Comparison of ENCODE assay signal across 8 mouse cellular contexts in genomic region chr12:15815170-15815575, GRCm38 (mm10). TPM values are rescaled to one million over a fixed set of nuclear protein-coding genes. Genes with fewer than 3 reads are reported as not detected.
DNase-seq lines count a peak whose midpoint lies in the region; ATAC-seq lines count a peak whose summit lies in the region.

No protein-coding gene starts in this region.

- no peaks in the 10 kb centered on the region for H3K9me3 ChIP-seq in forebrain, embryonic 11.5 days (ENCODE audit: control insufficient read depth, low read length)
- no peaks in the 10 kb centered on the region for H3K9me3 ChIP-seq in hindbrain, embryonic 13.5 days
- no peaks in the 10 kb centered on the region for H3K9me3 ChIP-seq in limb, embryonic 12.5 days
- no peaks in the 10 kb centered on the region for H3K9me3 ChIP-seq in midbrain, embryonic 14.5 days (ENCODE audit: control insufficient read depth, low read length)

- H3K9ac ChIP-seq in forebrain, embryonic 11.5 days (ENCODE audit: low read length), result peak overlapping the region; percentile 98
- peak overlapping the region; percentile 98 for H3K9ac ChIP-seq in hindbrain, embryonic 13.5 days
- peak overlapping the region; percentile 92 for H3K9ac ChIP-seq in limb, embryonic 12.5 days (replicated peaks)
- H3K9ac ChIP-seq in midbrain, embryonic 14.5 days (replicated peaks; ENCODE audit: low read length), result peak overlapping the region; percentile 99

- H3K4me2 ChIP-seq in forebrain, embryonic 11.5 days (ENCODE audit: low read depth, low read length, severe bottlenecking), result peak overlapping the region; percentile 63
- H3K4me2 ChIP-seq in hindbrain, embryonic 13.5 days, result peak overlapping the region; percentile 86
- H3K4me2 ChIP-seq in limb, embryonic 12.5 days, result peak overlapping the region; percentile 72
- peak overlapping the region; percentile 78 for H3K4me2 ChIP-seq in midbrain, embryonic 14.5 days (ENCODE audit: low read length)

- peak overlapping the region; percentile 87 for H3K27ac ChIP-seq in forebrain, embryonic 11.5 days (ENCODE audit: low read depth, low read length)
- peak overlapping the region; percentile 99 for H3K27ac ChIP-seq in hindbrain, embryonic 13.5 days
- peak overlapping the region; percentile 96 for H3K27ac ChIP-seq in limb, embryonic 12.5 days
- H3K27ac ChIP-seq in midbrain, embryonic 14.5 days (replicated peaks; ENCODE audit: low read depth, low read length), result peak overlapping the region; percentile 98

- peaks cover 16% of the 10 kb centered on the region for H3K4me1 ChIP-seq in forebrain, embryonic 11.5 days (replicated peaks; ENCODE audit: control insufficient read depth, insufficient read depth, low read length)
- peaks cover 31% of the 10 kb centered on the region for H3K4me1 ChIP-seq in hindbrain, embryonic 13.5 days (replicated peaks)
- peaks cover 33% of the 10 kb centered on the region for H3K4me1 ChIP-seq in limb, embryonic 12.5 days (replicated peaks)
- peaks cover 19% of the 10 kb centered on the region for H3K4me1 ChIP-seq in midbrain, embryonic 14.5 days (ENCODE audit: control insufficient read depth, insufficient read depth, low read length)

- H3K4me3 ChIP-seq in forebrain, embryonic 11.5 days (ENCODE audit: low read depth, low read length), result peak overlapping the region; percentile 81
- H3K4me3 ChIP-seq in hindbrain, embryonic 13.5 days, result peak overlapping the region; percentile 88
- peak overlapping the region; percentile 78 for H3K4me3 ChIP-seq in limb, embryonic 12.5 days (replicated peaks)
- peak overlapping the region; percentile 93 for H3K4me3 ChIP-seq in midbrain, embryonic 14.5 days (replicated peaks; ENCODE audit: low read depth, low read length)

- no peaks in the 10 kb centered on the region for H3K27me3 ChIP-seq in forebrain, embryonic 11.5 days (ENCODE audit: control insufficient read depth, insufficient read depth, low read length)
- H3K27me3 ChIP-seq in hindbrain, embryonic 13.5 days, result no peaks in the 10 kb centered on the region
- no peaks in the 10 kb centered on the region for H3K27me3 ChIP-seq in limb, embryonic 12.5 days
- H3K27me3 ChIP-seq in midbrain, embryonic 14.5 days (ENCODE audit: control insufficient read depth, insufficient read depth, low read length), result no peaks in the 10 kb centered on the region

- DNase-seq in kidney, adult 11 months, result peak; percentile 28
- no peak for DNase-seq in kidney, adult 8-10 months
- DNase-seq in Muller cell, postnatal 12 days (ENCODE audit: inconsistent ontology term), result peak; percentile 61
- peak; percentile 78 for DNase-seq in forebrain, embryonic 11.5 days (ENCODE audit: low spot score)
- DNase-seq in midbrain, embryonic 14.5 days, result peak; percentile 81
- peak; percentile 67 for DNase-seq in thymus, postnatal 4 days

- under 1% methylated on average over 23 of the region's 23 CpGs for WGBS in forebrain, embryonic 11.5 days
- under 1% methylated on average over 23 of the region's 23 CpGs for WGBS in hindbrain, embryonic 13.5 days
- under 1% methylated on average over 23 of the region's 23 CpGs for WGBS in limb, embryonic 12.5 days
- WGBS in midbrain, embryonic 14.5 days, result under 1% methylated on average over 23 of the region's 23 CpGs

- no peak for ATAC-seq in forebrain, embryonic 11.5 days (replicated peaks; ENCODE audit: low FRiP score)
- ATAC-seq in hindbrain, embryonic 13.5 days (ENCODE audit: low FRiP score), result no peak
- ATAC-seq in limb, embryonic 12.5 days (ENCODE audit: insufficient number of reproducible peaks, insufficient read depth, low FRiP score, low TSS enrichment, low read depth), result no peak
- ATAC-seq in midbrain, embryonic 14.5 days (ENCODE audit: low FRiP score, low TSS enrichment), result 0 out of 2 replicates have a peak, but pooled peaks have one; percentile 0

- H3K36me3 ChIP-seq in forebrain, embryonic 11.5 days (ENCODE audit: control insufficient read depth, insufficient read depth, low read length), result no peaks in the 10 kb centered on the region
- H3K36me3 ChIP-seq in hindbrain, embryonic 13.5 days, result no peaks in the 10 kb centered on the region
- H3K36me3 ChIP-seq in limb, embryonic 12.5 days, result no peaks in the 10 kb centered on the region; the same call in 1 of the 2 replicates
- H3K36me3 ChIP-seq in midbrain, embryonic 14.5 days (ENCODE audit: control insufficient read depth, insufficient read depth, low read length), result no peaks in the 10 kb centered on the region

RNA-seq across cellular contexts. Expression of gene Trib2, which starts 1.5 kb away (rescaled TPM):
- 57.4 and 59.5 TPM in 2 replicates for polyA plus RNA-seq in forebrain, embryonic 11.5 days (2014; fragmentation: Nextera tagmentation; extraction: Ambion mirVana)
- polyA plus RNA-seq in hindbrain, embryonic 13.5 days (2015; fragmentation: Nextera tagmentation; extraction: Ambion mirVana), result 128 and 135 TPM in 2 replicates
- 69.1 and 73.6 TPM in 2 replicates for polyA plus RNA-seq in limb, embryonic 12.5 days (2016; fragmentation: Nextera tagmentation; extraction: Ambion mirVana)
- 130 and 167 TPM in 2 replicates for polyA plus RNA-seq in midbrain, embryonic 14.5 days (2014; fragmentation: Nextera tagmentation; extraction: Ambion mirVana)

Comparison
In these comparisons a context has a peak if more than half of its experiments do, and no peak if none do; other contexts are left out.
1. DNase-seq: peak in kidney, adult 11 months (single experiment), Muller cell, postnatal 12 days (single experiment), forebrain, embryonic 11.5 days (single experiment), midbrain, embryonic 14.5 days (single experiment) and thymus, postnatal 4 days (single experiment); none in kidney, adult 8-10 months (0 of 2).
2. Peak in every context shown above with its lines, with median percentiles within 50 percentile points of each other: H3K27ac ChIP-seq, H3K4me2 ChIP-seq, H3K4me3 ChIP-seq and H3K9ac ChIP-seq.